Mouse (Mus musculus) lung, postnatal 0 days (tissue): ENCODE measurements around the gene Fibcd1.
A peak's percentile ranks its signal among the peaks of the same experiment; 100 is the strongest.

ENCODE experiments used
- CTCF ChIP-seq: IDR thresholded peaks from 2 replicates; pipeline ENCODE4 v1.5.1; 2016; ENCODE audit warnings: antibody characterized with exemption, mild to moderate bottlenecking
- EP300 ChIP-seq: IDR thresholded peaks from 2 replicates; pipeline ENCODE4 v1.6.1; 2016; ENCODE audit warnings: antibody characterized with exemption, mild to moderate bottlenecking, control low read depth

DNA sequence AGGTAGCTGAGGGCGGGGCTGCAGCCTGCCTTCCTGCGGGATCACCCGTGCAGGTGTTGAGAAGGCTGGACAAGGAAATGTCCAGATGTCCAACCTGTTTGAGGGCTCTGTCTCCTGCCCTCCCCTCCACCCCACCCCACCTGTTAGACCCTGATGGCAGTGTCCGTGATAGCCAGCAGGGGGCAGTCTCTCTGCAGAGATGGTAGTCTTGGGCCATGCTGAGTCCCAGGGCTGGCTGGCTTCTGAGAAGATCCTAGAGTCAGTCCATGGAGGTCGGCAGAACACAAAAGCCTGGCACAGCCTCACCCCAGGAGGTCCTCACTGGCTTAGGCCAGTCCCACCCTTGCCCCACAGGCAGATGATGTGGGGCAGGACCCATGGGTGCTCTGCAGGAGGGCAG lies 30.4 kb downstream of the Fibcd1 start:
- no peak for TF ChIP-seq EP300
- peak; percentile 86 for TF ChIP-seq CTCF
